Mouse (Mus musculus): Measurements from ENCODE around the gene AU015836. TPM values are rescaled to one million over a fixed set of nuclear protein-coding genes. Genes with fewer than 3 reads are reported as not detected.

The AU015836 gene
- polyA plus RNA-seq (2012; ENCODE audit: low replicate concordance): not detected in 2 replicates

GRCm38 (mm10) chrX:93968444-93968843 is at the start of gene AU015836:
AU015836 (plus strand) TSS chrX:93968659.

Other genes starting within 250 kb of the AU015836 start
- 8.4 and 18.3 TPM in 2 replicates for gene Pdk3, start 136.5 kb upstream of the AU015836 start, polyA plus RNA-seq (2012; ENCODE audit: low replicate concordance)
- 3.0 and 4.0 TPM in 2 replicates for gene Zfx, start 155.0 kb downstream of the AU015836 start, polyA plus RNA-seq (2012; ENCODE audit: low replicate concordance)
- 9.7 and 31.8 TPM in 2 replicates for gene Eif2s3x, start 244.2 kb downstream of the AU015836 start, polyA plus RNA-seq (2012; ENCODE audit: low replicate concordance)

All from leukemia stem cell, adult 10-12 weeks (primary cell).